Mouse (Mus musculus) erythroblast, embryonic 14.5 days (primary cell): ENCODE measurements around the gene 2010111I01Rik. TPM values are rescaled to one million over a fixed set of nuclear protein-coding genes. Genes with fewer than 3 reads are reported as not detected.

Source experiments
- H3K27me3 ChIP-seq: 2 replicates; pipeline ENCODE4 v1.6.1; 2012; ENCODE audit warnings: inconsistent platforms; ENCODE audit not compliant: control insufficient read depth
- H3K36me3 ChIP-seq: 2 replicates; pipeline ENCODE4 v1.6.1; 2012; ENCODE audit warnings: mild to moderate bottlenecking, inconsistent platforms; ENCODE audit not compliant: control insufficient read depth
- H3K4me1 ChIP-seq: 2 replicates; pipeline ENCODE4 v1.6.1; 2012; ENCODE audit warnings: inconsistent platforms; ENCODE audit not compliant: control insufficient read depth
- H3K4me3 ChIP-seq: replicated peaks from 2 replicates; pipeline ENCODE3; 2012; ENCODE audit warnings: moderate library complexity, mild to moderate bottlenecking, inconsistent platforms
- H3K9me3 ChIP-seq: 2 replicates; pipeline ENCODE4 v1.6.1; 2012; ENCODE audit warnings: low read length, inconsistent platforms, mixed read lengths; ENCODE audit not compliant: control insufficient read depth
- GATA1 ChIP-seq: IDR thresholded peaks from 2 replicates; pipeline ENCODE4 v1.6.1; 2012; ENCODE audit warnings: low read length, inconsistent platforms, mixed read lengths
- TAL1 ChIP-seq: IDR thresholded peaks from 3 replicates; pipeline ENCODE4 v1.6.1; 2012; ENCODE audit warnings: low read length, inconsistent platforms, mixed read lengths
- polyA plus RNA-seq: library from polyadenylated mRNA; stranded (reverse); fragments of >175 nt; gene quantifications from 2 replicates; pipeline ENCODE4 v1.2.3, GENCODE M21; 2012

The 2010111I01Rik gene
- polyA plus RNA-seq, 1 experiment = 2.2 TPM

- H3K36me3 ChIP-seq = no peaks in the 10 kb centered on the region
- H3K27me3 ChIP-seq = no peaks in the 10 kb centered on the region
- no peaks in the 10 kb centered on the region for H3K9me3 ChIP-seq
- no peak overlapping the region for H3K4me3 ChIP-seq
- H3K4me1 ChIP-seq = peaks cover 4% of the 10 kb centered on the region
- TF ChIP-seq TAL1 (no peak), GATA1 (no peak)
Measured at GRCm38 (mm10) chr13:63033364-63033763, 68.7 kb downstream of the 2010111I01Rik start.

GRCm38 (mm10) chr13:63034666-63035065 lies 70.0 kb downstream of the 2010111I01Rik start:
- H3K4me1 ChIP-seq = peaks cover 5% of the 10 kb centered on the region
- TF ChIP-seq GATA1 = no peak
- no peak for TF ChIP-seq TAL1
- H3K9me3 ChIP-seq = no peaks in the 10 kb centered on the region
- no peak overlapping the region for H3K4me3 ChIP-seq
- no peaks in the 10 kb centered on the region for H3K36me3 ChIP-seq
- no peaks in the 10 kb centered on the region for H3K27me3 ChIP-seq

DNA sequence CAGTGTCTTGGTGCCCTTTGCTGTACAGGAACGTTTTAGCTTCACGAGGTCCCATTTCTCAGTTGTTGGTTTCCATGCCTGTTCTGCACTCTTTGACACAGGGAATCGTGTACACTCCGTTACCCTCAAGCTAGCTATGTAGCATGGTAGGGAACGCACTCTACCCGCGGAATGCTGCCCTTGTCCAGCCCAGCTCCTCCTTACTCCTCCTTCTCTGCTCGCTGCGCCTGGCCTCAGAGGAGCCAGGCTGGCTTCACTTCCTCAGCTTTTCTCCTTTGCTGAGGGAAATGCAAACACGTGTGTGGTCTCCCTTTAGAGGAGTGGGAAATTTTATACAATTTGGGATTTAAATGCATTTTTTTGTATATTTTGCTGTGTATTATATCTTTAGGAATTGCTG lies 73.2 kb downstream of the 2010111I01Rik start:
- no peak overlapping the region for H3K4me3 ChIP-seq
- no peaks in the 10 kb centered on the region for H3K27me3 ChIP-seq
- no peaks in the 10 kb centered on the region for H3K36me3 ChIP-seq
- TF ChIP-seq TAL1 (no peak), GATA1 (no peak)
- peaks cover 1% of the 10 kb centered on the region for H3K4me1 ChIP-seq
- no peaks in the 10 kb centered on the region for H3K9me3 ChIP-seq

- no peak for TF ChIP-seq GATA1
- TF ChIP-seq TAL1 = no peak
- no peaks in the 10 kb centered on the region for H3K9me3 ChIP-seq
- H3K36me3 ChIP-seq = no peaks in the 10 kb centered on the region
- peaks cover 1% of the 10 kb centered on the region for H3K4me1 ChIP-seq
- no peak overlapping the region for H3K4me3 ChIP-seq
- H3K27me3 ChIP-seq = no peaks in the 10 kb centered on the region
Measured at GRCm38 (mm10) chr13:63038415-63038814, 73.7 kb downstream of the 2010111I01Rik start.

DNA sequence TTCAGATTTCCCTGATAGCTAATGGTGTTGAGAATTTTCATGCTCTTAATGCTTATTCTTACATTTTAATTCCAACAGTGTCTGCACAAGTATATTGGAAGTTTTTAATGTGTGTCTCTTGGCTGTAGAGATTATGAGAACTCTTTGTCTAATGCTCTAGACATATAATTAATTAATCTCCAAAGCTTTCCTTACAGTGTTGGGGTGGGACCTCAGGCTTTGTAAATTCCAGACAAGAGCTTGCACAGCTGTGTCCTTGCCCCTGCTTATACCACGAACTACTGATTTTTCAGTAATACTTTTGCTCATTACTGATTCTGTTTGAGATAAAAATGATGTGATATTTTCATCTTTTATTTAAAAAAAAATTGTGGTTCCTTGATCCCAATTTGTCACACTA lies 74.2 kb downstream of the 2010111I01Rik start:
- TF ChIP-seq TAL1 (no peak), GATA1 (no peak)
- Histone ChIP-seq H3K4me3 (no peak overlapping the region), H3K27me3 (no peaks in the 10 kb centered on the region), H3K36me3 (no peaks in the 10 kb centered on the region), H3K9me3 (no peaks in the 10 kb centered on the region), H3K4me1 (peaks cover 1% of the 10 kb centered on the region)

DNA sequence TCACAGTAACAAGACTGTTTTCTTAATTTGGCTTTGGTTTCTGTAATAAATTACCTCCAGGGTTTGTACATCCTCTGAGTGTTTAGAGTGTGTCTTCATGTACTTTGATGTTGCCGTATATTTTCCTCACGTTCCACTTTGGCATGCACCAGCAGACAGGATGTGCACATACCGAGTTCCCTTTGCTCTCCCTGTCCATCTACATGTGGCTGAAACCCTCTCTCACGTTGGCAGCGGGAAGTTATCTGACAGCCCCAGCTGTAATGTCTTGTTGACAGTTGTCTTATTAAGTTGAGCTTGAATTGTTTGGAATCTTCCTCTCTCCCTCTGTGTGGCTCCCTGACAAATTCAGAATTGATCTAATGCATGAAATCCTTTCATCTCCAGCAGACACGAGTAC lies 74.6 kb downstream of the 2010111I01Rik start:
- H3K4me3 ChIP-seq = no peak overlapping the region
- peaks cover 1% of the 10 kb centered on the region for H3K4me1 ChIP-seq
- H3K9me3 ChIP-seq = no peaks in the 10 kb centered on the region
- TF ChIP-seq GATA1 (no peak), TAL1 (no peak)
- H3K36me3 ChIP-seq = no peaks in the 10 kb centered on the region
- no peaks in the 10 kb centered on the region for H3K27me3 ChIP-seq

GRCm38 (mm10) chr13:63039848-63040247 lies 75.2 kb downstream of the 2010111I01Rik start:
- TF ChIP-seq TAL1 (no peak), GATA1 (no peak)
- H3K4me3 ChIP-seq = no peak overlapping the region
- peaks cover 1% of the 10 kb centered on the region for H3K4me1 ChIP-seq
- H3K9me3 ChIP-seq = no peaks in the 10 kb centered on the region
- no peaks in the 10 kb centered on the region for H3K36me3 ChIP-seq
- no peaks in the 10 kb centered on the region for H3K27me3 ChIP-seq

DNA sequence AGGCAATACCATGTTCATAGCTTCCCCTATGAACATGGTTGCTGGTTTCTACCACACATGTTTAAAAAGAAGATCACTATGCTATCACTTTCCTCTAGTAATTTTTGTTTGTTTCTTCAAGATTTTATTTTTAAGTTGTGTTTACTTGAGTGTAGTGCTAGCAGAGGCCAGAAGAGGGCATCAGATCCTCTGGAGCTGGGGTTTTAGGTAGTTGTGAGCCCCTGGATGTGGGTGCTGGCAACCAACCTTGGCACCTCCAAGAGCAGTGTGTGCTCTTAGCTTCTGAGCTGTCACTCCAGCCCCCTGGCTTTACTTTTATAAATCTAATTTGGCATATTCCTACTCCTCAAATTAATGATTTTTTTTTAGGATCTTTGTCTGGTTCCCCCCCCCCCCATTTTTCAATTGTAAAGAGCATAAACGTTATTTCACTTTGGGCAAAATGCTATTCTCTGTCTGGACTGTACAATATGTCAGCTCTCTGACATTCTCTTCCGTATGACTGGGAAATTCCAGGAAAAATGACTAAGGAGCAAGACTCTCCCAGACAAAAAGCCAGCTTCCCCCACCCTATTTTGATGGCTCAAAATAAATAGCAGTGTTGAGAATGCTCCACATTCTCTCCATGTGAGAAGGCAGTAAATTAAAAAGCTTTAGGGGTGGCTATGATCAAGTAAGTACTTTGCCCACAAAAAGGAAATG lies 81.0 kb downstream of the 2010111I01Rik start:
- Histone ChIP-seq H3K27me3 (no peaks in the 10 kb centered on the region), H3K36me3 (no peaks in the 10 kb centered on the region), H3K9me3 (no peaks in the 10 kb centered on the region), H3K4me3 (no peak overlapping the region), H3K4me1 (no peaks in the 10 kb centered on the region)
- TF ChIP-seq TAL1 = no peak
- no peak for TF ChIP-seq GATA1

- no peaks in the 10 kb centered on the region for H3K36me3 ChIP-seq
- H3K9me3 ChIP-seq = no peaks in the 10 kb centered on the region
- no peak overlapping the region for H3K4me3 ChIP-seq
- no peaks in the 10 kb centered on the region for H3K4me1 ChIP-seq
- no peaks in the 10 kb centered on the region for H3K27me3 ChIP-seq
- TF ChIP-seq GATA1 (no peak), TAL1 (no peak)
Measured at GRCm38 (mm10) chr13:63046206-63047020, 81.7 kb downstream of the 2010111I01Rik start.
